Mouse (Mus musculus): Measurements from ENCODE around the gene Ccdc189. TPM values are rescaled to one million over a fixed set of nuclear protein-coding genes. Genes with fewer than 3 reads are reported as not detected.

The Ccdc189 gene
- total RNA-seq, 2 experiments from 2014 or later, result 7.3 to 8.7 TPM

Other genes with a start within 250 kb of the Ccdc189 start
- gene Zfp768, start 243.0 kb downstream of the Ccdc189 start, total RNA-seq (2021), result 10 to 100 TPM; 40.4 to 43.0 TPM
- 1 to 10 TPM; 5.5 to 5.6 TPM for gene Zfp747, start 212.5 kb downstream of the Ccdc189 start, total RNA-seq (2021)
- 1 to 10 TPM; 2.9 to 3.2 TPM for gene 9130019O22Rik, start 201.4 kb downstream of the Ccdc189 start, total RNA-seq (2021)
- gene E430018J23Rik, start 195.0 kb downstream of the Ccdc189 start, total RNA-seq (2021), result 1 to 10 TPM; 4.7 to 5.7 TPM
- gene Zfp764, start 181.8 kb downstream of the Ccdc189 start, total RNA-seq (2021), result 1 to 10 TPM; 4.7 TPM
- gene Zfp688, start 166.5 kb downstream of the Ccdc189 start, total RNA-seq (2021), result 1 to 10 TPM; 3.8 to 6.2 TPM
- gene Zfp689, start 139.4 kb downstream of the Ccdc189 start, total RNA-seq (2021), result 1 to 10 TPM; 2.7 to 3.0 TPM
- 10 to 100 TPM; 27.1 to 27.4 TPM for gene Prr14, start 129.0 kb downstream of the Ccdc189 start, total RNA-seq (2021)
- gene Fbrs, start 109.4 kb downstream of the Ccdc189 start, total RNA-seq (2021), result 10 to 100 TPM; 41.6 to 42.1 TPM
- 10 to 100 TPM; 67.8 to 74.8 TPM for gene Srcap, start 76.6 kb downstream of the Ccdc189 start, total RNA-seq (2021)
- gene Gm42715, start 69.0 kb downstream of the Ccdc189 start, total RNA-seq (2021), result 10 to 100 TPM; 14.1 to 14.3 TPM
- gene Tmem265, start 27.2 kb downstream of the Ccdc189 start, total RNA-seq (2021), result not detected
- gene Phkg2, start 15.3 kb downstream of the Ccdc189 start, total RNA-seq (2021), result 10 to 100 TPM; 21.0 to 21.1 TPM
- gene Rnf40, start 172 bp upstream of the Ccdc189 start, total RNA-seq (2021), result 10 to 100 TPM; 54.3 to 57.0 TPM
- gene Zfp629, start 27.2 kb upstream of the Ccdc189 start, total RNA-seq (2021), result 10 to 100 TPM; 32.4 to 35.1 TPM
- 10 to 100 TPM; 60.5 to 62.9 TPM for gene Bcl7c, start 120.3 kb upstream of the Ccdc189 start, total RNA-seq (2021)
- 1 to 10 TPM; 4.6 to 7.5 TPM for gene Ctf1, start 124.1 kb upstream of the Ccdc189 start, total RNA-seq (2021)
- gene Ctf2, start 143.6 kb upstream of the Ccdc189 start, total RNA-seq (2021), result not detected
- gene Fbxl19, start 155.9 kb upstream of the Ccdc189 start, total RNA-seq (2021), result 1 to 10 TPM; 5.6 to 6.2 TPM
- 10 to 100 TPM; 18.0 to 20.9 TPM for gene Orai3, start 181.2 kb upstream of the Ccdc189 start, total RNA-seq (2021)
- gene Setd1a, start 188.1 kb upstream of the Ccdc189 start, total RNA-seq (2021), result 10 to 100 TPM; 26.1 to 29.9 TPM
- gene Gm49388, start 197.0 kb upstream of the Ccdc189 start, total RNA-seq (2021), result 1 to 10 TPM; 2.7 to 3.1 TPM
- gene Hsd3b7, start 212.0 kb upstream of the Ccdc189 start, total RNA-seq (2021), result 10 to 100 TPM; 15.9 to 16.1 TPM
- 10 to 100 TPM; 69.2 to 72.5 TPM for gene Stx4a, start 235.7 kb upstream of the Ccdc189 start, total RNA-seq (2021)
- gene Stx1b, start 236.0 kb upstream of the Ccdc189 start, total RNA-seq (2021), result 1 to 10 TPM in 1 of 2 experiments, under 1 TPM in 1; 0.89 to 1.7 TPM

Data from heart, postnatal 10 days (tissue).